ENCODE assay signal across 8 mouse cellular contexts in the genomic region with DNA sequence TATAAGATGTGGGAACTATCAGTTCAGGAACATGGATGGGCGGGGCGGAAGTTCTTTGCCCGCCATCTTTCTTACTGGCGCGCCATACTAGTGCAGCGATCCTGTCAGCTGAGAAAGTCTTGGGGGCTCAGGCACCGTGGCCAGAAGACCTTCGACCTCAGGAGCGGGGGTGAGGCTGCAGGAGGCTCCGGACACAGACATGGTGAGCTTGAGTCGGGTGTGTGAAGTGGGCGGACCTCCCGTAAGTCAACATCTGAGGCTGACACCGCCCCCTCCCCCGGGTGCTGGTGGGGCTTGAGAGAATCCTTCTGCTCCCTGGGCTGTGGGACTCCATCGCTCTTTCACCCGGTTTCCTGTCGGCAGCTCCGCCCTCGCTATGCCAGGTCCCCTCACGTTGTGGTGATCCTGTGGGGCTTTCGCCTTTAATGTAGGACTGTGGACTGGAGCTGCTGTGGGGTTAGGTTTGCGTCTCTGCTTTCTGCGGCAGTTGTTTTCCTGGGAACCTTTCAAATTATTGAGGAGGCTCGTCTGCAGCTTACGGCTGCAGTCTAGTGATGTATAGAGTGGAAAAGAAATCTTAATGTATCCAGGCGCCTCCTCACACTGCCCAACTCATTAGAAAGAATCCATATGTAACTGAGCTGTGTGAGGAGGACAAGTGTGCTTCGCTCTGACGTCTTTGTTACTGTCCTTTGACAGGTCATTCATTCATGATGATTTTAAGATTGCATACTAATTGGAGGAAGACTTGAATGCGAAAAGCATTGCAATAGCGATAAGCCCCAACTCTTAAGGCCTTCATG. TPM values are rescaled to one million over a fixed set of nuclear protein-coding genes. Genes with fewer than 3 reads are reported as not detected.
DNase-seq lines count a peak whose midpoint lies in the region; ATAC-seq and TF ChIP-seq lines count a peak whose summit lies in the region.

No protein-coding gene starts in this region.

- peak; percentile 24; the same call in 1 of the 2 replicates for TF ChIP-seq POLR2A in bone marrow, adult 2 months (IDR thresholded peaks at IDR 0.05; ENCODE audit: borderline replicate concordance, control insufficient read depth, low read depth, low read length)
- TF ChIP-seq POLR2A in heart, adult 2 months (IDR thresholded peaks at IDR 0.05; ENCODE audit: insufficient read depth, low read depth, low read length): 0 out of 2 replicates have a peak, but pooled peaks have one; percentile 48
- TF ChIP-seq POLR2A in kidney, adult 2 months (IDR thresholded peaks at IDR 0.05; ENCODE audit: low read depth, low read length): no peak

- peak; percentile 67 for DNase-seq in 416B (ENCODE audit: low read depth)
- peak; percentile 86 for DNase-seq in embryonic facial prominence, embryonic 14.5 days (ENCODE audit: low spot score)
- peak; percentile 86 to 89 for DNase-seq in heart, adult 2 months
- peak; percentile 93 for DNase-seq in kidney, adult 2 months
- peak; percentile 74 for DNase-seq in limb, embryonic 11.5 days (ENCODE audit: low spot score)
- DNase-seq in spleen, adult 12 weeks (ENCODE audit: low spot score): peak; percentile 19

- no peaks in the 10 kb centered on the region; the same call in 1 of the 2 replicates for H3K4me1 ChIP-seq in bone marrow, adult 2 months (ENCODE audit: control insufficient read depth, insufficient read depth, low read length)
- peaks cover 13% of the 10 kb centered on the region for H3K4me1 ChIP-seq in embryonic facial prominence, embryonic 14.5 days (ENCODE audit: control insufficient read depth, insufficient read depth, low read length)
- peaks cover 5% of the 10 kb centered on the region for H3K4me1 ChIP-seq in heart, adult 2 months (ENCODE audit: control insufficient read depth, insufficient read depth, low read length)
- H3K4me1 ChIP-seq in kidney, adult 2 months (ENCODE audit: control insufficient read depth, insufficient read depth, low read length): peaks cover 7% of the 10 kb centered on the region
- H3K4me1 ChIP-seq in limb, embryonic 11.5 days (ENCODE audit: control insufficient read depth, insufficient read depth, low read length): no peaks in the 10 kb centered on the region
- H3K4me1 ChIP-seq in midbrain, embryonic 13.5 days (replicated peaks): peaks cover 26% of the 10 kb centered on the region

- H3K27ac ChIP-seq in bone marrow, adult 2 months (ENCODE audit: control insufficient read depth, insufficient read depth, low read depth, low read length, poor library complexity): peak overlapping the region; percentile 36
- H3K27ac ChIP-seq in embryonic facial prominence, embryonic 14.5 days (replicated peaks; ENCODE audit: low read depth, low read length): peak overlapping the region; percentile 80
- H3K27ac ChIP-seq in heart, adult 2 months: peak overlapping the region; percentile 84
- peak overlapping the region; percentile 62 for H3K27ac ChIP-seq in kidney, adult 2 months (ENCODE audit: insufficient read depth, low read depth, low read length)
- H3K27ac ChIP-seq in limb, embryonic 11.5 days (replicated peaks; ENCODE audit: low read depth, low read length): peak overlapping the region; percentile 63; the same call in 1 of the 2 replicates
- H3K27ac ChIP-seq in midbrain, embryonic 13.5 days: peak overlapping the region; percentile 94

- no peaks in the 10 kb centered on the region for H3K79me2 ChIP-seq in heart, adult 2 months (replicated peaks; ENCODE audit: control insufficient read depth, insufficient read depth, low read length)

- TF ChIP-seq CTCF in bone marrow, adult 2 months (IDR thresholded peaks at IDR 0.05; ENCODE audit: control insufficient read depth, insufficient read depth, low read length): no peak
- no peak for TF ChIP-seq CTCF in heart, adult 2 months (IDR thresholded peaks at IDR 0.05)
- no peak for TF ChIP-seq CTCF in kidney, adult 2 months (conservative IDR thresholded peaks at IDR 0.05; ENCODE audit: insufficient read depth, insufficient read length, low read depth, low read length)

- H3K4me3 ChIP-seq in bone marrow, adult 2 months (replicated peaks; ENCODE audit: control insufficient read depth, low read depth, low read length): peak overlapping the region; percentile 99
- peak overlapping the region; percentile 64 for H3K4me3 ChIP-seq in embryonic facial prominence, embryonic 14.5 days (ENCODE audit: low read depth, low read length)
- H3K4me3 ChIP-seq in heart, adult 2 months: peak overlapping the region; percentile 83
- H3K4me3 ChIP-seq in kidney, adult 2 months (ENCODE audit: insufficient read depth, low read depth, low read length): peak overlapping the region; percentile 74
- H3K4me3 ChIP-seq in limb, embryonic 11.5 days (ENCODE audit: low read depth, low read length): peak overlapping the region; percentile 65
- H3K4me3 ChIP-seq in midbrain, embryonic 13.5 days (replicated peaks): peak overlapping the region; percentile 80

- H3K9me3 ChIP-seq in embryonic facial prominence, embryonic 14.5 days (ENCODE audit: control insufficient read depth, low read length): no peaks in the 10 kb centered on the region
- H3K9me3 ChIP-seq in limb, embryonic 11.5 days (ENCODE audit: control insufficient read depth, low read length): no peaks in the 10 kb centered on the region
- no peaks in the 10 kb centered on the region for H3K9me3 ChIP-seq in midbrain, embryonic 13.5 days

- no peaks in the 10 kb centered on the region for H3K27me3 ChIP-seq in embryonic facial prominence, embryonic 14.5 days (replicated peaks; ENCODE audit: control insufficient read depth, insufficient read depth, low read length)
- no peaks in the 10 kb centered on the region for H3K27me3 ChIP-seq in heart, adult 2 months (ENCODE audit: control insufficient read depth, insufficient read depth, low read length)
- H3K27me3 ChIP-seq in kidney, adult 2 months (replicated peaks; ENCODE audit: control insufficient read depth, insufficient read depth, low read length): no peaks in the 10 kb centered on the region
- no peaks in the 10 kb centered on the region for H3K27me3 ChIP-seq in limb, embryonic 11.5 days (ENCODE audit: control insufficient read depth, insufficient read depth, low read length)
- no peaks in the 10 kb centered on the region for H3K27me3 ChIP-seq in midbrain, embryonic 13.5 days

- 0 out of 2 replicates have a peak, but pooled peaks have one; percentile 32 for TF ChIP-seq EP300 in heart, adult 2 months (IDR thresholded peaks at IDR 0.05; ENCODE audit: insufficient read depth, low read depth, low read length)

- intact Hi-C loops in heart, adult 2 months (cut with DNase I): loop anchor here (10.0 kb wide), 2 partner anchors 302 to 308 kb away; partner anchors contain the start of genes Zfp101 and Zfp871

- ATAC-seq in embryonic facial prominence, embryonic 14.5 days (ENCODE audit: low read depth): peak; percentile 69
- ATAC-seq in limb, embryonic 11.5 days (ENCODE audit: insufficient number of reproducible peaks, low FRiP score, low TSS enrichment, low read depth): peak; percentile 26; the same call in 1 of the 2 replicates
- ATAC-seq in midbrain, embryonic 13.5 days: peak; percentile 73

- H3K9ac ChIP-seq in embryonic facial prominence, embryonic 14.5 days (ENCODE audit: low read depth, low read length): peak overlapping the region; percentile 73
- peak overlapping the region; percentile 80 for H3K9ac ChIP-seq in heart, adult 2 months (ENCODE audit: low read depth, low read length)
- peak overlapping the region; percentile 71 for H3K9ac ChIP-seq in limb, embryonic 11.5 days (ENCODE audit: low read length)
- H3K9ac ChIP-seq in midbrain, embryonic 13.5 days (replicated peaks): peak overlapping the region; percentile 85

- peak overlapping the region; percentile 72 for H3K4me2 ChIP-seq in embryonic facial prominence, embryonic 14.5 days (ENCODE audit: low read depth, low read length)
- H3K4me2 ChIP-seq in limb, embryonic 11.5 days (ENCODE audit: low read depth, severe bottlenecking): peak overlapping the region; percentile 43
- peak overlapping the region; percentile 71 for H3K4me2 ChIP-seq in midbrain, embryonic 13.5 days (replicated peaks)

- 3% methylated on average over 31 of the region's 31 CpGs for WGBS in bone marrow, adult 2 months
- WGBS in embryonic facial prominence, embryonic 14.5 days: 2% methylated on average over 30 of the region's 31 CpGs
- WGBS in heart, adult 2 months: 2% methylated on average over 31 of the region's 31 CpGs
- WGBS in kidney, adult 2 months: 2% methylated on average over 31 of the region's 31 CpGs
- 4% methylated on average over 31 of the region's 31 CpGs for WGBS in limb, embryonic 11.5 days
- WGBS in midbrain, embryonic 13.5 days: 1% methylated on average over 31 of the region's 31 CpGs

- H3K36me3 ChIP-seq in embryonic facial prominence, embryonic 14.5 days (ENCODE audit: control insufficient read depth, insufficient read depth, low read length): no peaks in the 10 kb centered on the region
- H3K36me3 ChIP-seq in heart, adult 2 months (ENCODE audit: control insufficient read depth, insufficient read depth, low read length): no peaks in the 10 kb centered on the region; the same call in 1 of the 2 replicates
- H3K36me3 ChIP-seq in kidney, adult 2 months (ENCODE audit: control insufficient read depth, insufficient read depth, low read length): no peaks in the 10 kb centered on the region
- H3K36me3 ChIP-seq in limb, embryonic 11.5 days (ENCODE audit: control insufficient read depth, insufficient read depth, low read length): no peaks in the 10 kb centered on the region
- H3K36me3 ChIP-seq in midbrain, embryonic 13.5 days: no peaks in the 10 kb centered on the region

RNA-seq across cellular contexts. Expression of gene Zfp563, which starts 3.5 kb away (rescaled TPM):
- polyA plus RNA-seq in bone marrow, adult 2 months (2011; ENCODE audit: insufficient read depth, insufficient read length, low replicate concordance, missing spikeins): 1.5 and 2.6 TPM in 2 replicates
- 7.8 and 9.0 TPM in 2 replicates for polyA plus RNA-seq in embryonic facial prominence, embryonic 14.5 days (2014; fragmentation: Nextera tagmentation; extraction: Ambion mirVana)
- 1 to 10 TPM; 6.0 to 6.1 TPM for total RNA-seq in heart, adult 2 months (2021)
- 1.7 and 2.5 TPM in 2 replicates for polyA plus RNA-seq in heart, adult 2 months (2012; rRNA removed)
- 2.2 and 2.8 TPM in 2 replicates for polyA plus RNA-seq in kidney, adult 2 months (2012; rRNA removed)
- 8.4 and 9.9 TPM in 2 replicates for polyA plus RNA-seq in limb, embryonic 11.5 days (2014; fragmentation: Nextera tagmentation; extraction: Ambion mirVana)
- 21.6 and 23.4 TPM in 2 replicates for polyA plus RNA-seq in midbrain, embryonic 13.5 days (2015; fragmentation: Nextera tagmentation; extraction: Ambion mirVana)

RNA-seq across cellular contexts. Expression of gene 4921501E09Rik, which starts 24.7 kb away (rescaled TPM):
- polyA plus RNA-seq in bone marrow, adult 2 months (2011; ENCODE audit: insufficient read depth, insufficient read length, low replicate concordance, missing spikeins): not detected in 2 replicates
- polyA plus RNA-seq in embryonic facial prominence, embryonic 14.5 days (2014; fragmentation: Nextera tagmentation; extraction: Ambion mirVana): not detected in 2 replicates
- not detected for total RNA-seq in heart, adult 2 months (2021)
- polyA plus RNA-seq in heart, adult 2 months (2012; rRNA removed): not detected in 2 replicates
- polyA plus RNA-seq in kidney, adult 2 months (2012; rRNA removed): not detected in 2 replicates
- polyA plus RNA-seq in limb, embryonic 11.5 days (2014; fragmentation: Nextera tagmentation; extraction: Ambion mirVana): not detected in 2 replicates
- not detected in 2 replicates for polyA plus RNA-seq in midbrain, embryonic 13.5 days (2015; fragmentation: Nextera tagmentation; extraction: Ambion mirVana)

RNA-seq across cellular contexts. Expression of gene Morc2b, which starts 46.9 kb away (rescaled TPM):
- polyA plus RNA-seq in bone marrow, adult 2 months (2011; ENCODE audit: insufficient read depth, insufficient read length, low replicate concordance, missing spikeins): not detected in 2 replicates
- polyA plus RNA-seq in embryonic facial prominence, embryonic 14.5 days (2014; fragmentation: Nextera tagmentation; extraction: Ambion mirVana): 0.06 TPM in 1 of 2 replicates, not detected in the other
- under 1 TPM; 0.09 to 0.10 TPM for total RNA-seq in heart, adult 2 months (2021)
- polyA plus RNA-seq in heart, adult 2 months (2012; rRNA removed): 0.20 and 0.32 TPM in 2 replicates
- 0.01 TPM in 1 of 2 replicates, not detected in the other for polyA plus RNA-seq in kidney, adult 2 months (2012; rRNA removed)
- not detected in 2 replicates for polyA plus RNA-seq in limb, embryonic 11.5 days (2014; fragmentation: Nextera tagmentation; extraction: Ambion mirVana)
- polyA plus RNA-seq in midbrain, embryonic 13.5 days (2015; fragmentation: Nextera tagmentation; extraction: Ambion mirVana): 0.23 and 0.44 TPM in 2 replicates

RNA-seq across cellular contexts. Expression of gene Zfp763, which starts 59.4 kb away (rescaled TPM):
- 1.8 and 4.5 TPM in 2 replicates for polyA plus RNA-seq in bone marrow, adult 2 months (2011; ENCODE audit: insufficient read depth, insufficient read length, low replicate concordance, missing spikeins)
- 8.6 and 12.8 TPM in 2 replicates for polyA plus RNA-seq in embryonic facial prominence, embryonic 14.5 days (2014; fragmentation: Nextera tagmentation; extraction: Ambion mirVana)
- total RNA-seq in heart, adult 2 months (2021): 1 to 10 TPM; 3.3 to 4.0 TPM
- polyA plus RNA-seq in heart, adult 2 months (2012; rRNA removed): 0.76 and 1.6 TPM in 2 replicates
- 0.83 and 1.2 TPM in 2 replicates for polyA plus RNA-seq in kidney, adult 2 months (2012; rRNA removed)
- 17.0 and 19.1 TPM in 2 replicates for polyA plus RNA-seq in limb, embryonic 11.5 days (2014; fragmentation: Nextera tagmentation; extraction: Ambion mirVana)
- 28.7 and 30.6 TPM in 2 replicates for polyA plus RNA-seq in midbrain, embryonic 13.5 days (2015; fragmentation: Nextera tagmentation; extraction: Ambion mirVana)

Comparison
In these comparisons a context has a peak if more than half of its experiments do, and no peak if none do; other contexts are left out.
1. Peak in every context shown above with its lines: DNase-seq, ATAC-seq, H3K4me3 ChIP-seq and H3K27ac ChIP-seq.
2. DNase-seq: peak in every context shown above with its lines; median percentile 93 in kidney, adult 2 months; 88 in heart, adult 2 months; 86 in embryonic facial prominence, embryonic 14.5 days; 74 in limb, embryonic 11.5 days; 67 in 416B; 19 in spleen, adult 12 weeks.
3. H3K27ac ChIP-seq: peak in every context shown above with its lines; median percentile 94 in midbrain, embryonic 13.5 days; 84 in heart, adult 2 months; 80 in embryonic facial prominence, embryonic 14.5 days; 63 in limb, embryonic 11.5 days; 62 in kidney, adult 2 months; 36 in bone marrow, adult 2 months.